Mouse (Mus musculus): Measurements from ENCODE around the gene Mageb2. TPM values are rescaled to one million over a fixed set of nuclear protein-coding genes. Genes with fewer than 3 reads are reported as not detected.
"Not testable (repeated sequence)": the region's sequence is repeated elsewhere in the genome, so short reads cannot be mapped to it uniquely, and the experiment has no call there.

The Mageb2 gene
- not detected in 2 replicates for polyA plus RNA-seq (2015; fragmentation: Nextera tagmentation; extraction: Ambion mirVana)

DNA sequence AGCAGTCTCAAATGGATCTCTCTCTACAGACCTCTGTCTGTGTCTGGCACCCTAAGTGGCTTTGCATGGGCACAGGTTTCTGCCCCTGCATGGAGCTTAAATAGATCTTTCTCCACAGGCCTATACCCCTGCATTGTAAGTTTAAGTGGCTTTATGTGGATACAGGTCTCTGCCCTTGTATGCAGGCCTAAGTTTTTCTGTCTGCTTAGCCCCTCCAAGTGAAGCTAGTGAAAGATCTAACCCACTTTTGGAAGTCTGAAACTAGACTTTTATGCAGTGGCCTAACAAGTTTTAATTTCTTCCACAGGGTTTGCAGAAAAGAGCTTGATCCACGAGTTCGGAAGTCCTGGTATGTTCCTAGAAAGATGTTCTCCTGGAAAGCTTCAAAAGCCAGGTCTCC lies at the start of gene Mageb2:
TSS of gene Mageb2 (plus strand) at position 301 of the 400 bp plus-strand sequence.
- not testable (repeated sequence) for ATAC-seq (ENCODE audit: low read depth); H3K4me2 ChIP-seq (ENCODE audit: low read depth, low read length); H3K36me3 ChIP-seq (ENCODE audit: control insufficient read depth, insufficient read depth); H3K4me3 ChIP-seq (ENCODE audit: low read depth, low read length); H3K4me1 ChIP-seq (ENCODE audit: control insufficient read depth, low read depth, low read length); H3K27me3 ChIP-seq (ENCODE audit: control insufficient read depth, insufficient read depth, low read depth, low read length); H3K27ac ChIP-seq (ENCODE audit: low read length); H3K9ac ChIP-seq (ENCODE audit: low read depth, low read length); H3K9me3 ChIP-seq (replicated peaks; ENCODE audit: control insufficient read depth, low read length)
- WGBS (ENCODE audit: insufficient replicate concordance), result 42% methylated on average over 2 of the region's 2 CpGs

DNA sequence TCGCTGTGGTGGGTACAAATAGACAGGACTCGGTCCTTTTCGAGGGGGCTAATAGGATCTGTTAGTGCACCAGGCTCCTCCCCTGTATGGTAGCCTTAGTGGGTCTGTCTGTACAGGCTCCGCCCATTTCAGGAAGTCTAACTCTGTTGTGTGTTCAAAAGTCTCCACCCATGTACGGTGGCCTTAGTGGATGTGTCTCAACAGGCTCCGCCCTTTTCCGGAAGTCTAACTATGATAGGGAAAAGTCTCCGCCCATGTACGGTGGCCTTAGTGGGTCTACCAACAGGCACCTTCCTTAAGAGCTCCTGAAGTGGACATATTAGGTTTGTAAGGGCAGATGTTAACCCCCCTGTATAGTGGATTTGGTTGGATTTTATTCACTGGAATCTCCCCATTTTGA lies 18.2 kb upstream of the Mageb2 start:
- ATAC-seq (ENCODE audit: low read depth); H3K4me1 ChIP-seq (ENCODE audit: control insufficient read depth, low read depth, low read length); H3K9me3 ChIP-seq (replicated peaks; ENCODE audit: control insufficient read depth, low read length); H3K4me3 ChIP-seq (ENCODE audit: low read depth, low read length); H3K9ac ChIP-seq (ENCODE audit: low read depth, low read length); H3K27me3 ChIP-seq (ENCODE audit: control insufficient read depth, insufficient read depth, low read depth, low read length); H3K27ac ChIP-seq (ENCODE audit: low read length); H3K4me2 ChIP-seq (ENCODE audit: low read depth, low read length); H3K36me3 ChIP-seq (ENCODE audit: control insufficient read depth, insufficient read depth): not testable (repeated sequence)
- 79% methylated on average over 9 of the region's 9 CpGs for WGBS (ENCODE audit: insufficient replicate concordance)

Other genes with a start within 250 kb of the Mageb2 start
- not detected in 2 replicates for gene Gm5072, start 60.8 kb downstream of the Mageb2 start, polyA plus RNA-seq (2015; fragmentation: Nextera tagmentation; extraction: Ambion mirVana)
- not detected in 2 replicates for gene Gm8914, start 148.4 kb downstream of the Mageb2 start, polyA plus RNA-seq (2015; fragmentation: Nextera tagmentation; extraction: Ambion mirVana)
- gene 1700084M14Rik, start 244.2 kb downstream of the Mageb2 start, polyA plus RNA-seq (2015; fragmentation: Nextera tagmentation; extraction: Ambion mirVana), result not detected in 2 replicates

Measured in liver, embryonic 16.5 days (tissue).